Mouse (Mus musculus) retina, postnatal 1 day (tissue): ENCODE results near the gene Aldh5a1.

Experiments
- DNase-seq: peaks from one replicate; pipeline ENCODE4 v3.0.0-alpha.2; 2012

Aldh5a1 gene

DNA sequence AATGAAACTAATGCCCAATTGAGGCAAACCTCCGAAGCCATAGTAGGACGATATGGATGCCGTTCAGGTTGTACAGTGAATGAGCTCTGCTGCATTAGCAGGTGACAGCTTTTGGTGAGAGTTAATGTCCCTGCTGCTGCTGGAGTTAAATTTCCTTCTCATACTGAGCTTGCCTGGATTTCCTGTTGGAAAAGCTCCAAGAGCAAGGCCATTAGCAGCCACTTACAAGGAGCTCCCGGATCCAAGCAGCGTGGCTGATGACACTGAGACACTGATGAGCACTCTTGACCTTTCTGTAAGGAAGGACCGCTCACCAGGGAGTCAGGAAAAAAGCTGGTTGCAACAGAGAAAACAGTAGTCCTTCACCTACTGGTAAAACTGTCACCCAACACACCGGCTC, 75.4 kb downstream of the Aldh5a1 start:
- DNase-seq: no peak

DNA sequence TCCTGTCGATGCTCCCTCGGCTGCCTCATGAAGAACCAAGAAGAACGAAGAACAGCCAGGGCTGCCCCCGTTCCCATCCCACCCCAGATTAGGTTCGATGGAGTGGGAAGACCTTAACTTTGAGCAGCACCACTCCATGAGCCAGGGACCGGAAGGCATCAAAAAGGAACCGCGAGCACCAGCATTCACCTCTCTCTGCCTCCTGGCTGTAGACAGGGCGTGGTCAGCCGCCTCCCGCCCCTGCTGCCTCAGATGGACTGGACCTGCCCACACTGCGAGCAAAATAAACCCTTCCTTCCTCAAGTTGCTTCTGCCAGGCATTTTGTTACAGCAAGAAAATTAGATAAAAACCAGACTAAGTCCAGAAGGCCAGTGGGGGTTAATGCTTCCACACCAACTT, 76.4 kb downstream of the Aldh5a1 start:
- no peak for DNase-seq

DNA sequence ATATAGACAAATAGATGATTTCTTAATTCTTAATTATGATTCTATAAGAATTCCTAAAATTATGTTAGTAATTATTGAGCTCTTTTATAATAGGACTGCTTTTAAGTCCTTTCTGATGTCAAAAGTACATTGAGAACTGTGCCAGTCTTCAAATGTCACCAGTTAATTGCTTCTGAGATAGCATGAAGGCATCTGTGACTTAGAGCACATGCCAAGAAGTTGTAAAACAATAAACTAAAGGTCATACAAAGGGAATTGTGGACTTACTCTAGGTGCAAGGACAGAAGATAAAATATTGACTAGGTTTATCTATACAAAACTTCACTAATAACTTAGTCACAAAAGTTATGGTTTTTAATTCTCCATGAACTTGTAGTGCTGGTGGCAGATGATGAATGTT, 78.3 kb downstream of the Aldh5a1 start:
- no peak for DNase-seq
